Mouse (Mus musculus): ENCODE measurements around the gene Oas1h. TPM values are rescaled to one million over a fixed set of nuclear protein-coding genes. Genes with fewer than 3 reads are reported as not detected.
"Not testable (repeated sequence)": the region's sequence is repeated elsewhere in the genome, so short reads cannot be mapped to it uniquely, and the experiment has no call there.

The Oas1h gene
- polyA plus RNA-seq, 1 experiment = not detected

DNA sequence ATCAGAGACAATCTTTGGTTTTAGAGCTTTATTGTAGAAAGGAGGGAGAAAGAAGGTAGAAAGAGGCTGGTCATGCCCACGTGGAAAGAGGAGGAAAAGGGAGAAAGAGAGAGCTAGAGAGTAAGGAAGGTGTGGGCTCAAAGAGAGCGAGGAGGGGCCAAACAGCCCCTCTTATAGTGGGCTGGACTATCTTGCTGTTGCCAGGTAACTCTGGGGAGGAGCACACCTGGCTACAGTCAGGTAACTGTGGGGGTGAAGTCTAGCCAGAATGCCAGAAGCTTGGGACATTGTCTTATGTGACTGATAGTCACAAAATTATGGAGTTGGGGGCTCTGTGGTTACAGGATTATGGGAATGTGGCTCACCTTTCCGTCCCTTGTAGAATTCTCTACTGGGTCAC, 8.9 kb downstream of the Oas1h start:
- H3K4me1 ChIP-seq (ENCODE audit: control insufficient read depth, insufficient read depth, low read length) = peaks cover 14% of the 10 kb centered on the region
- no peak for DNase-seq
- WGBS = 78% methylated on average over 3 of the region's 3 CpGs
- no peaks in the 10 kb centered on the region for H3K27me3 ChIP-seq (ENCODE audit: control insufficient read depth, insufficient read depth, low read length)
- H3K27ac ChIP-seq (ENCODE audit: insufficient read depth, low read length) = no peak overlapping the region
- TF ChIP-seq CTCF (IDR thresholded peaks at IDR 0.05; ENCODE audit: borderline replicate concordance, insufficient read depth, low read depth, low read length) (no peak), POLR2A (IDR thresholded peaks at IDR 0.05; ENCODE audit: borderline replicate concordance, insufficient read depth, low read length) (no peak)
- no peak overlapping the region for H3K4me3 ChIP-seq (replicated peaks; ENCODE audit: insufficient read depth, low read depth, low read length)

DNA sequence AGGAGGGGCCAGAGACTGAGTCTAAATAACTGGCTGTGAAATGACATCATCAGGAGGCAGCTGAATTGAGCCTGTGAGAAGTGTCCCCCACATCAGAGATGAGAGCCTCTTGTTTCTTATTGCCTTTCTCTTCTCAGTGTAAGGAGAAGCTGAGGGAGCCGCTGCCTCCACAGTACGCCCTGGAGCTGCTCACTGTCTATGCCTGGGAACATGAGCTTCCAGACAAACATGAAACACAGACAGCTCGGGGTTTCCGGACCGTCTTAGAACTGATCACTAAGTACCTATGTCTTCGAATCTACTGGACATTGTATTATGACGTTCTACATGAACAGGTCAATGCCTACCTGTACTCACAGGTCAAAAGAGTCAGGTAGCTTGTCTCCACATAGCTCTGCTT, 9.6 kb downstream of the Oas1h start:
- Histone ChIP-seq H3K4me3 (replicated peaks; ENCODE audit: insufficient read depth, low read depth, low read length) (no peak overlapping the region), H3K4me1 (ENCODE audit: control insufficient read depth, insufficient read depth, low read length) (peaks cover 17% of the 10 kb centered on the region), H3K27me3 (ENCODE audit: control insufficient read depth, insufficient read depth, low read length) (no peaks in the 10 kb centered on the region), H3K27ac (ENCODE audit: insufficient read depth, low read length) (no peak overlapping the region)
- no peak for DNase-seq
- 93% methylated on average over 7 of the region's 7 CpGs for WGBS
- no peak for TF ChIP-seq POLR2A (IDR thresholded peaks at IDR 0.05; ENCODE audit: borderline replicate concordance, insufficient read depth, low read length)
- no peak for TF ChIP-seq CTCF (IDR thresholded peaks at IDR 0.05; ENCODE audit: borderline replicate concordance, insufficient read depth, low read depth, low read length)

DNA sequence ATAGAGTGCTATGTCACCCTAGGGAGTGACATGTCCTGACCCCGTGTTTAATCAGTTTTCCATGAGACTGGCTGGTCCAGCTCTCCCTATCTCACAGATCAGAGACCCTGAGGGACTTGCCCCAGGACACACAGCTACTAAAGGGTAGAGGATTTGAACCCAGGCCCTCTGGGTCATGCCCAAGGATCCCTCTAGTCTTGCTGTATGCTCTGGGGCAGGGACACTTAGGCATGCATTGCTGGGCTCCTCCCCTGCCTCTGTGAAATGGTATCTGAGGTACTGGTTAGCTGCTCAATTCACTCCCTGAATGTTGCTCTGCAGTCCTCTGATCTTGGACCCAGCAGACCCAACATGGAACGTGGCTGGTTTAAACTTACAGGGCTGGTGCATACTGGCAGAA, 10.2 kb downstream of the Oas1h start:
- no peak overlapping the region for H3K4me3 ChIP-seq (replicated peaks; ENCODE audit: insufficient read depth, low read depth, low read length)
- peaks cover 19% of the 10 kb centered on the region for H3K4me1 ChIP-seq (ENCODE audit: control insufficient read depth, insufficient read depth, low read length)
- TF ChIP-seq CTCF (IDR thresholded peaks at IDR 0.05; ENCODE audit: borderline replicate concordance, insufficient read depth, low read depth, low read length) = no peak
- no peak for TF ChIP-seq POLR2A (IDR thresholded peaks at IDR 0.05; ENCODE audit: borderline replicate concordance, insufficient read depth, low read length)
- DNase-seq = no peak
- H3K27me3 ChIP-seq (ENCODE audit: control insufficient read depth, insufficient read depth, low read length) = no peaks in the 10 kb centered on the region
- no peak overlapping the region for H3K27ac ChIP-seq (ENCODE audit: insufficient read depth, low read length)
- 51% methylated on average over 2 of the region's 2 CpGs for WGBS

DNA sequence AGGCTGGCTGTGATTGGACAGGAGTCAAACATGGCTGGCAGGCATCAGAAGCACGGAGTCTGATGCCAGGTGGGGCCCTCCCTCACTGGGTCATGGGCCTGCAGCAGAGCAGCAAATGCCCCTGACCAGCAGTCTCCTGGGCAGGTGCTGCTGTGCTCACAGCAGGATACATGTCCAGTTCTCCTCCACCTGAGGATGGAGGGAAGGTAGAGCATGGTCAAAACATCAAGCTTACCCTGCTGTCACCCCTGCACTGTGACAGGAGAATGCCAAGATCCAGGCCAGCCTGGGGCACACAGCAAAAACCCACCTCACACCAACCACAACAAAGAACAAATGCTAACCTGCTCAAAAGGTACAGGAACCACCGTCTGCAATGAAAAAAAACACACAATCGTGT, 15.6 kb downstream of the Oas1h start:
- H3K27ac ChIP-seq (ENCODE audit: insufficient read depth, low read length); H3K27me3 ChIP-seq (ENCODE audit: control insufficient read depth, insufficient read depth, low read length); H3K4me3 ChIP-seq (replicated peaks; ENCODE audit: insufficient read depth, low read depth, low read length): not testable (repeated sequence)
- DNase-seq = peak; percentile 31 to 34
- WGBS = 65% methylated on average over 2 of the region's 3 CpGs
- H3K4me1 ChIP-seq (ENCODE audit: control insufficient read depth, insufficient read depth, low read length) = peaks cover 22% of the 10 kb centered on the region

DNA sequence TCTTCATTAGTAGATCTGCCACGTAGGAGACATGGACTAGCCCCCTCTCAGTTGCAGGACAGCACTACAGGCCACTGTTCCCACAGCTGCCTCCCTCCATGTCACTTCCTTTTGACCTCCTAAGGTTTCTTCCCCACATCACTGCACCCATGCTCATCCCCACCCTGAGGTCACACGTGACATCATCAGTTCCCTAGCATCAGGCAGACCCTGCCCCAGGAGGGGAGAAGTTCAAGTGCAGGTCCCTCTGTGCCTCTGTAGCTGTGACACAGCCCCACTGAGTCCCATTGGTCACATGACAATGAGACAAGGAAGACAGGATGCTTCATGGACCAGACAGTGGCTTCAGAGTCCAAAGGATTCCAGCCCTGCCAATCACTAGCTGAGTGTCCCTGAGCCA, 16.2 kb downstream of the Oas1h start:
- not testable (repeated sequence) for H3K27ac ChIP-seq (ENCODE audit: insufficient read depth, low read length); H3K27me3 ChIP-seq (ENCODE audit: control insufficient read depth, insufficient read depth, low read length); DNase-seq; H3K4me3 ChIP-seq (replicated peaks; ENCODE audit: insufficient read depth, low read depth, low read length)
- peaks cover 19% of the 10 kb centered on the region for H3K4me1 ChIP-seq (ENCODE audit: control insufficient read depth, insufficient read depth, low read length)
- WGBS = 98% methylated on average over 2 of the region's 2 CpGs

DNA sequence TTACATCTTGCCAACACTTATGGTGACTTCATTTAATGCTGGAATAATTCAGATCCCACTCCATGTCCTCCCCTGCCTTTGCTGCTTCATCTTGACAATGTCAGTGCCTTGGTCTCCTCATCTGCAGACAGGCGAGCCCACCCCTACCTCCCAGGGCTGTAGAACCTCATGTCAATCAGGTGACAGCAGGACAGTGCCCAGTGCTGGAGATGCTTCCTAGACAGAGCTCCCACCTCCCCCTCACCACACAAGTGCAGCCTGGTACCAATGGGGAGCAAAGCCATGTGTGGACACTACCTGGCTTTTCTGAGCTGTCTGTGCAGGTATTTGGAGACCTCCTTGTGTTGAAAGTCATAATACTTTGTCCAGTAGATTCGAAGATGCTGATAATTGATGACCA, 17.6 kb downstream of the Oas1h start:
- not testable (repeated sequence) for DNase-seq; H3K27me3 ChIP-seq (ENCODE audit: control insufficient read depth, insufficient read depth, low read length); H3K27ac ChIP-seq (ENCODE audit: insufficient read depth, low read length); H3K4me3 ChIP-seq (replicated peaks; ENCODE audit: insufficient read depth, low read depth, low read length)
- WGBS = 86% methylated on average over 2 of the region's 2 CpGs
- H3K4me1 ChIP-seq (ENCODE audit: control insufficient read depth, insufficient read depth, low read length) = peaks cover 18% of the 10 kb centered on the region

DNA sequence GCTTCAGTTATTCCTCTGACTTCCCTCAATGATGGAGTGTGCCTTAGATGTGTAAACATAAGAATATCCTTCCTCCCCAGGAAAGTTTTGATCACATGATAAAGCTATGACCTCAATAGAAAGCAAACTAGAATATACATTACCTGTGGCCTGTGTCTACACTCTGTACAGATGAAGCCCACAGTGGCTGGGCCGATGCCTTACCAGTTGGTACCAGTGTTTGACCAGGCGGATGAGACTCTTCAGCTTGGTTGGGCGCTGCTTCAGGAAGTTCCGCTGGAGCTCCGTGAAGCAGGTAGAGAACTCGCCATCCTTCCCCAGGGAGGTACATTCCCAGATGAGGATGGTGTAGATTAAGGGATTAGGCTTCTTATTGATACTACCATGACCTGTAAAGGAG, 20.5 kb downstream of the Oas1h start:
- H3K4me3 ChIP-seq (replicated peaks; ENCODE audit: insufficient read depth, low read depth, low read length) = not testable (repeated sequence)
- 91% methylated on average over 6 of the region's 6 CpGs for WGBS

DNA sequence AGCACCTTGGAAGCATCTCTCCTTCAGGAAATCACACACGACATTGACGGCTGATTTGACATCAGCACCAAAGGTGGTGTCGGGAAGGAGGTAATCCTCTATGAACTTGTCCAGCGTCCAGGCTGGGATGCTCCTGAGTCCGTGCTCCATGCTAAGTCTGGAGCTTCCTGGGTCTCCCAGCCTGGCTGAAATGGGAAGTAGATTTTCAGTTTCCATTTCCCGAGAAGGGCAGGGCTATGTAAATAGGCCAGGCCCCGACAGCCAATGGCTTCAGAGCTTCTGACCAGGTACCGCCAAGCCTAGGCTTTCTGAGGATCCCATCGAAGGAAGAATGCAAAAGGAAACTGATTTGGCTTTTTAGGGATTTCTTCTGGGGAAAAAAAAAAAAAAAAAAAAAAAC, 26.2 kb downstream of the Oas1h start, which contains the start of gene Oas1g:
Gene Oas1g (minus strand): TSS at position 201 of the 400 bp plus-strand sequence.
- H3K27ac ChIP-seq (ENCODE audit: insufficient read depth, low read length); H3K27me3 ChIP-seq (ENCODE audit: control insufficient read depth, insufficient read depth, low read length); H3K4me3 ChIP-seq (replicated peaks; ENCODE audit: insufficient read depth, low read depth, low read length); H3K4me1 ChIP-seq (ENCODE audit: control insufficient read depth, insufficient read depth, low read length); DNase-seq: not testable (repeated sequence)
- WGBS = 58% methylated on average over 5 of the region's 9 CpGs

More for the DNA sequence above, 20.5 kb downstream of the Oas1h start:
- H3K4me1 ChIP-seq (ENCODE audit: control insufficient read depth, insufficient read depth, low read length); H3K27me3 ChIP-seq (ENCODE audit: control insufficient read depth, insufficient read depth, low read length); DNase-seq; H3K27ac ChIP-seq (ENCODE audit: insufficient read depth, low read length): not testable (repeated sequence)

DNA sequence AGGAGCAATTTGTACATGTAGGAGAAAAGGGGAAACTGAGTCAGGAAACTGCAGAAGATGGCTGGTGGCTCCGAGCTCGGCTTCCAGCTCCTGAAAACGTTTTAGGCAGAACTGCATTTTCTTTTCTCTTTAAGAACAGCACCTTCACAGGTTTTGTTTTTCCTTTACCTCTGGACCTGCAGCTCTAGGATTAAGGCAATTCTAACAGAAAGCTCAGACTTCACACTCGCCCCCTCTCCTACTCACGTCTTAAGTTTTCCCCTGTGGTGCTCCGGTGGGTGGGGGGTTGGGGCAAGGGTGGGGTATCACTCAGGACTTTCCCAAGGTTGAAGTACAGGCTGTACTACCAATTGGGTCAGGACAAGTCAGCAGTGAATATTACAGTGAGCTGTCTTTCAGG, 26.6 kb downstream of the Oas1h start:
- no peak for DNase-seq
- 70% methylated on average over 6 of the region's 6 CpGs for WGBS
- TF ChIP-seq CTCF (IDR thresholded peaks at IDR 0.05; ENCODE audit: borderline replicate concordance, insufficient read depth, low read depth, low read length) = no peak
- TF ChIP-seq POLR2A (IDR thresholded peaks at IDR 0.05; ENCODE audit: borderline replicate concordance, insufficient read depth, low read length) = no peak

DNA sequence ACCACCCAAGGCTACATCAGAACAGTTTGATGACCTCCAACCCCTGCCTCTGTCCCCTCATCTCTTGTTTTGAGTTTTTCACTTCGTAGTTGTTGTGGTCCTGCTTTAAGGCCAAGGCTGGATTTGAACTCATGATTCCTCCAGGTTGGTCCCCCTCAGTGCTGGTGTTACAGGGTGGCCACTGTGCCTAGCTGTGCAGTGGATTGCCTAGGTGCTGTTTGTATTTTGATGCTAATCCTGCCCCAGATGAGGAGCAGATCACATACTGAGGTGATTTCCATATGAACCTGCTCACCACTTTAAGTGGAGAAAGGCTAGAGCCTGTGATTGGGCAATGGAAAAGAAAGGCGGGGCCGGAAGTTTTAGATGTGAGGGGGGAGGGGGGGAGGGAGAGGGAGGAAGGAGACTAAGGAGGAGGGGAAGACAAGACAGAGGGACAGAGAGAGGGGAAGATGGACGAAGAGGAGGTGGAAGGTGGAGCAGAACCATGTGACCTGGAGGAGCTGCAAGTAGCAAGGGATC, 27.1 kb downstream of the Oas1h start:
- not testable (repeated sequence) for H3K27ac ChIP-seq (ENCODE audit: insufficient read depth, low read length); H3K27me3 ChIP-seq (ENCODE audit: control insufficient read depth, insufficient read depth, low read length); H3K4me1 ChIP-seq (ENCODE audit: control insufficient read depth, insufficient read depth, low read length); H3K4me3 ChIP-seq (replicated peaks; ENCODE audit: insufficient read depth, low read depth, low read length); DNase-seq
- 51% methylated on average over 4 of the region's 4 CpGs for WGBS

More for the DNA sequence above, 26.6 kb downstream of the Oas1h start:
- Histone ChIP-seq H3K27ac (ENCODE audit: insufficient read depth, low read length) (no peak overlapping the region), H3K4me1 (ENCODE audit: control insufficient read depth, insufficient read depth, low read length) (no peaks in the 10 kb centered on the region), H3K27me3 (ENCODE audit: control insufficient read depth, insufficient read depth, low read length) (no peaks in the 10 kb centered on the region), H3K4me3 (replicated peaks; ENCODE audit: insufficient read depth, low read depth, low read length) (no peak overlapping the region)
